Mouse (Mus musculus): ENCODE measurements around the gene Zfp523.

Gene Zfp523

GRCm38 (mm10) chr17:28244714-28245113 lies 67.8 kb downstream of the Zfp523 start:
- DNase-seq (ENCODE audit: low spot score): no peak

DNA sequence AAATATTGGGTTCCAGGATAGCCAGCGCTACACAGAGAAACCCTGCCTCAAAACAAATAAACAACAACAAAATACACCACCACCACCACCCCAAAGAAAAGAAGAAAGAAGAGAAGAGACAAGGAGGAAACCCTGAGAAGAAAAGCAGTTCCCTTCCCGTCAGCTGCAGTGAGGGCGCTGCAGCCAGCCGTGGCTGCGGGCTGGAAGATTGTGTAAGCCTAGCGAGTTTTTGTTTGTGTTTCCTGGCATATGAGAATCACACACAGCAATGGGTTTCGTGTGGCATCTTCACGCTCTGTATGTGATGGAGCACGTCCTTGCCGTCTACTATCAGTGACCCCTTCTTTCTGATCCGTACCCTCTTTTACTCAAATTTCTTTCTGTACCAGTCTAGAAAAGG lies 69.7 kb downstream of the Zfp523 start:
- no peak for DNase-seq (ENCODE audit: low spot score)

- DNase-seq (ENCODE audit: low spot score): peak; percentile 48
Measured at GRCm38 (mm10) chr17:28247613-28248012, 70.7 kb downstream of the Zfp523 start.

GRCm38 (mm10) chr17:28249062-28249461 lies 72.1 kb downstream of the Zfp523 start:
- DNase-seq (ENCODE audit: low spot score): no peak

DNA sequence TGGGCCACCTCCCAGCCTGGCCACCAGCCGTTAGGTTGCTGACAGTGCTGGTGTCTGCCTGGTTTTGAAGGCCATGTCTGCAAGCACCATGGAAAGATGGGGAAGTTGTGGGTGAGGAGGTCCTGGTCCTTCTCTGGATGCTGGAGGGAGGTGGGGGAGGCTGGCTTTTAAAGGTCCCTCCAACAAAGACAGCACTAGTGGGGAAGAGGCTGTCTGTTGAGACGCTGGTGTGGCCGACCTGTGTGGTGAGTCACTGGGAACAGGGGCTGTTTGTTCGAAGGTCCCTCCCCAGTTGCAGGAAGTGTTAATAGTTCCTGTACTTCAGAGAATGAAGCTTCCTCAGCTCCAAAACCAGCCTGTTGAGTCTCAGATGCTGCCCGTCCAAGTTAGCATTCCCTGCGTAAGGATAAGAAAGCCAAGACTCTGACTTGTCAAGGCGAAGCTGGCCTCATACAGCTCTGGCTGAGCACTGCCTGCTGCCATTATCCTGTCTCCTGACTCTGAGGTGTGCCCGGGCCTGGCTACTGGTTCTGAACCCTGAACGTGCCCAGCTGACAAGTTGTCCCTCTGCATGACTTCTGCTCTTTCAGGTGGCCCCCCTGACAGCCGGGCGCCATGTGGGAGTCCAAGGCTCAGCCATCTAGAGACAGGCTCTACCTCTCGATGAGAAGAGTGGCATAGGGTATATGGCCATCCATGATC lies 74.8 kb downstream of the Zfp523 start:
- DNase-seq (ENCODE audit: low spot score): no peak

DNA sequence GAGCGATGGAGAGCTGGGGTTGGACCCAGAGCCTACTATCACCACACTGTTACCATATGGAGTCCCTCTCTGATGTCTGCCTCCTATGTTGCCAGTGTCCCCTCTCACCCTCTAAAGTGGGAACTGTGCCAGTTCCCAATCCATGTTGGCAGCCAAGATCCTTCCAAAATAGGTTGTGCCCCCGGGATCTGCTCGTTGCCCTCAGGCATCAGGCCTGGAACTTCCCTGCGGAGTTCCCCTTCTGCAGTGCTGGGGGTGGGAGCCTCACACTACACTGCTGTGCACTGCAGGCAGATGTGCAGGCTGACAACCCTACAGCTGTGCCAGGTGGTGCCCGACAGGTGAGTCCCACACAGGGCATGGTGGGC lies 75.3 kb downstream of the Zfp523 start:
- no peak for DNase-seq (ENCODE audit: low spot score)

- DNase-seq (ENCODE audit: low spot score): no peak
Measured at GRCm38 (mm10) chr17:28253216-28253615, 76.3 kb downstream of the Zfp523 start.

DNA sequence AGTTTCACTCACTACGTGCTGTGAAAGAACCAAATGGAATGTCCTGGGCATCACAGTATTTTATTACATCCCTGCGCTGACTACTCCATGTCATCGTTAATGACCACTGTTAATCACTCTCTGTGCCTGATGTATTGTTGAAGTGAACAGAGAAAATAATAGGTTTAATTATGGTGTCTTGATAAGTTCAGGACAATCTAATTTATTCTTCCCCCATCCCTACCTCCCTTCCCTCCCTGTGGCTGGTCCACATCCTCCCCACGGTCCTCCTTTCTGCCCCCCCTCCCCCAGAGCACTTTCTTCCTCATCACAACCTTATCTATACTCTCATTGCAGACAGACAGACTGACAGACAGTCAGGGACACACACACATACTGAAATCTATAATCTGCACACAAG lies 77.9 kb downstream of the Zfp523 start:
- DNase-seq (ENCODE audit: low spot score): no peak

Measured in lung, postnatal 25 days (tissue).